Mouse (Mus musculus) thymus, postnatal 10 days (tissue): ENCODE data around the gene Scyl2.

Experiments used
- DNase-seq, 2 experiments: peaks; one replicate each; pipeline ENCODE4 v3.0.0; 2021; ENCODE audit warnings: low spot score in 2 of 2

The Scyl2 gene

GRCm38 (mm10) chr10:89595935-89596334, 90.2 kb downstream of the Scyl2 start:
- no peak for DNase-seq

GRCm38 (mm10) chr10:89595514-89595913, 90.6 kb downstream of the Scyl2 start:
- DNase-seq, result no peak

DNA sequence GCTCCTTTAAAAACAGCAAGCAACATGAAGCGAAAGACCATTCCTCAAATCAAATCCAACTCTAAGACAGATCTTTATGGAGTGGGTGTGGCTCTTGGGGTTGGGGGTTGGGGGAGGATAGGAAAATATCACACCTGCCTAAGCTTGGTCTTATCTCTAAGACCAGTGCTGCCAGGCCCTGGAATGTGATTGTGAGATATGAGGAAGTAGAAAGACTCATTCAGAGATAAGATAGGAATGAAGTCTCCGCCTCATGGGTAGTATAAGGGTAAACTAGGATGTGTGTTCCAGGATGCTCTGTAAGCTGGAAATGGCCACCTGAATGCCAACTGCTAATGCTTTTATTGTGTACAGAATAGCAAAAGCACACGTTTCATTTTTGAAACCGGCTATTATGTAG, 91.8 kb downstream of the Scyl2 start:
- no peak for DNase-seq

DNA sequence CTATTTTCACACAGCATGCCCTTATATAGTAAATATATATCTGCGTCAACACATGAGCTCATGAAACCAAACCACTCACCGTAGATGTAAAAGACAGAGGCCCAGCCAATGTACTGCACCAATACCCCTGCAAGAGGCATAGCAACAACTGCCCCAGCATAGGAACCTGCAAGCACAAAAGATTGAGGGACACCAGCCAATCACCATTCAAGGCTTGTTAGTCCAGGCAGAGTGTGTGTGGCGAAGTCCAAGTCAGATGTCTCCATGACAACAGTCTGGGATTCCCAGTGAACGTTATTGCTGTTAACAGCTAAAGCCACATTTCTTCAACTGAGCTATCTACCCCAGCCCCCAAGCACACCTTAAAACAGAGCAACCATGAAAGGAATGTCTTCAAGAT, 93.3 kb downstream of the Scyl2 start:
- no peak for DNase-seq

- DNase-seq, result no peak
Measured at GRCm38 (mm10) chr10:89589877-89590276, 96.2 kb downstream of the Scyl2 start.
